Mouse (Mus musculus): ENCODE measurements at regions not wholly inside any gene's neighbourhood (a gene's known extent, or its start where the extent isn't known, plus 50 kb on each side); places are given as distances from the start of the nearest gene placed in this dataset.

DNA sequence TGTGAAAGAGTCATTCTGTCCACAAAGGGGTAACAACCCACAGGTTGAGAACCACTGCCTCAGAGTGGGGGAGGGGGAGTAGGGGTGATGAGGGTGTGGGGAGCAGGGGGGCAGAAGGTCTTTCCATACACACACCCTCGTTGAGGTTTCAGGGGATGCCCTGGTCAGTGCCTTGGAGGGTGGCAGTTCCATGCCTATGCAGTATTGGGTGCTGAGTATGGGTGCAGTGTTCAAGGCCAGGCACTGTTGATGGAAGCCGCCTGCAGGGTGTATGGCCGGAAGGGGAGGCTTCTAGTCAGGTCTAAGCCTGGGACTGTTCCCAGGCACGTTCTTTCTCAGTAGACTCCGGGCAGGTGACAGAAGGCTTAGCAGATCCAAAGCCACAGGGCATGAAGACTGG, 234.1 kb downstream of the 3100002H09Rik start:
- TF ChIP-seq CTCF (IDR thresholded peaks at IDR 0.05; ENCODE audit: extremely low read depth, insufficient read depth, low read length) (no peak), POLR2A (IDR thresholded peaks at IDR 0.05; ENCODE audit: extremely low read depth, insufficient read depth, low read length) (no peak)

Measured in cortical plate, adult 2 months (tissue).